Mouse (Mus musculus) lung, embryonic 16.5 days (tissue): ENCODE results near the gene Ttc25. TPM values are rescaled to one million over a fixed set of nuclear protein-coding genes. Genes with fewer than 3 reads are reported as not detected.

Experiments
- polyA plus RNA-seq: library from polyadenylated mRNA; unstranded; fragments of >200 nt; fragmentation: Nextera tagmentation; extraction: Ambion mirVana; gene quantifications from 2 replicates; pipeline ENCODE4 v1.2.1, GENCODE M21; 2015

Ttc25 gene
- polyA plus RNA-seq, 1 experiment from 2014 or later: 4.0 TPM

Other genes with a start within 250 kb of the Ttc25 start
- 1,740 and 1,854 TPM in 2 replicates for gene Eif1, start 225.7 kb upstream of the Ttc25 start, polyA plus RNA-seq
- not detected in 2 replicates for gene Gast, start 211.2 kb upstream of the Ttc25 start, polyA plus RNA-seq
- gene Hap1, start 189.5 kb upstream of the Ttc25 start, polyA plus RNA-seq: 19.2 and 19.7 TPM in 2 replicates
- gene Jup, start 147.8 kb upstream of the Ttc25 start, polyA plus RNA-seq: 165 and 167 TPM in 2 replicates
- 68.3 and 68.8 TPM in 2 replicates for gene P3h4, start 130.8 kb upstream of the Ttc25 start, polyA plus RNA-seq
- 148 and 152 TPM in 2 replicates for gene Fkbp10, start 129.9 kb upstream of the Ttc25 start, polyA plus RNA-seq
- 126 and 129 TPM in 2 replicates for gene Nt5c3b, start 103.8 kb upstream of the Ttc25 start, polyA plus RNA-seq
- gene Klhl10, start 103.7 kb upstream of the Ttc25 start, polyA plus RNA-seq: 0.60 and 0.73 TPM in 2 replicates
- gene Klhl11, start 72.9 kb upstream of the Ttc25 start, polyA plus RNA-seq: 8.3 and 8.4 TPM in 2 replicates
- gene Acly, start 17.6 kb upstream of the Ttc25 start, polyA plus RNA-seq: 150 and 155 TPM in 2 replicates
- gene Cnp, start 29.3 kb downstream of the Ttc25 start, polyA plus RNA-seq: 35.2 and 35.5 TPM in 2 replicates
- gene Nkiras2, start 73.6 kb downstream of the Ttc25 start, polyA plus RNA-seq: 58.3 and 58.6 TPM in 2 replicates
- gene Dnajc7, start 74.6 kb downstream of the Ttc25 start, polyA plus RNA-seq: 212 and 230 TPM in 2 replicates
- 0.26 TPM in 1 of 2 replicates, not detected in the other for gene Zfp385c, start 146.8 kb downstream of the Ttc25 start, polyA plus RNA-seq
- gene Dhx58, start 158.7 kb downstream of the Ttc25 start, polyA plus RNA-seq: 2.9 and 3.5 TPM in 2 replicates
- 39.4 and 44.1 TPM in 2 replicates for gene Kat2a, start 166.9 kb downstream of the Ttc25 start, polyA plus RNA-seq
- not detected in 2 replicates for gene Hspb9, start 168.2 kb downstream of the Ttc25 start, polyA plus RNA-seq
- 34.3 and 39.8 TPM in 2 replicates for gene Rab5c, start 192.6 kb downstream of the Ttc25 start, polyA plus RNA-seq
- gene Kcnh4, start 214.3 kb downstream of the Ttc25 start, polyA plus RNA-seq: not detected in 2 replicates
- not detected in 2 replicates for gene Hcrt, start 217.3 kb downstream of the Ttc25 start, polyA plus RNA-seq
- gene Ghdc, start 225.3 kb downstream of the Ttc25 start, polyA plus RNA-seq: 6.2 and 6.8 TPM in 2 replicates